Mouse (Mus musculus) liver, embryonic 12.5 days (tissue): ENCODE results near the gene Bpifc. TPM values are rescaled to one million over a fixed set of nuclear protein-coding genes. Genes with fewer than 3 reads are reported as not detected.
A peak's percentile ranks its signal among the peaks of the same experiment; 100 is the strongest.

Experiments
- ATAC-seq: fragments of 200-750 bp; cut with Nextera tagmentation; 2 replicates; pipeline ENCODE4 v1.8.0; 2017; ENCODE audit warnings: moderate number of reproducible peaks, mild to moderate bottlenecking, moderate library complexity
- H3K27ac ChIP-seq: fragments of 300-500 bp; sonication (generic); 2 replicates; pipeline ENCODE4 v1.5.1; 2016; ENCODE audit warnings: mild to moderate bottlenecking
- H3K27me3 ChIP-seq: fragments of 300-500 bp; sonication (generic); replicated peaks from 2 replicates; pipeline ENCODE4 v1.6.1; 2016; ENCODE audit warnings: mild to moderate bottlenecking, moderate library complexity
- H3K36me3 ChIP-seq: fragments of 300-500 bp; sonication (generic); 2 replicates; pipeline ENCODE4 v1.6.1; 2016; ENCODE audit warnings: mild to moderate bottlenecking, moderate library complexity
- H3K4me1 ChIP-seq: fragments of 300-500 bp; sonication (generic); 2 replicates; pipeline ENCODE4 v1.6.1; 2016
- H3K4me2 ChIP-seq: fragments of 300-500 bp; sonication (generic); 2 replicates; pipeline ENCODE4 v1.6.1; 2016; ENCODE audit warnings: mild to moderate bottlenecking, moderate library complexity
- H3K4me3 ChIP-seq: fragments of 300-500 bp; sonication (generic); 2 replicates; pipeline ENCODE4 v1.5.1; 2016; ENCODE audit warnings: mild to moderate bottlenecking, moderate library complexity
- H3K9ac ChIP-seq: fragments of 300-500 bp; sonication (generic); 2 replicates; pipeline ENCODE4 v1.6.1; 2016; ENCODE audit warnings: mild to moderate bottlenecking, moderate library complexity
- H3K9me3 ChIP-seq: fragments of 300-500 bp; sonication (generic); replicated peaks from 2 replicates; pipeline ENCODE4 v1.6.1; 2016; ENCODE audit warnings: mild to moderate bottlenecking, moderate library complexity
- WGBS: fragments of 180-500 bp; shearing (Covaris S2); methylation state at CpG from one replicate; pipeline ENCODE4 v1.1.7; 2016; ENCODE audit not compliant: insufficient replicate concordance; 5-methylcytosine and 5-hydroxymethylcytosine counted together
- polyA plus RNA-seq: library from polyadenylated mRNA; unstranded; fragments of >200 nt; fragmentation: Nextera tagmentation; extraction: Ambion mirVana; gene quantifications from 2 replicates; pipeline ENCODE4 v1.2.1, GENCODE M21; 2016

The Bpifc gene
- polyA plus RNA-seq, 1 experiment from 2014 or later = not detected

DNA sequence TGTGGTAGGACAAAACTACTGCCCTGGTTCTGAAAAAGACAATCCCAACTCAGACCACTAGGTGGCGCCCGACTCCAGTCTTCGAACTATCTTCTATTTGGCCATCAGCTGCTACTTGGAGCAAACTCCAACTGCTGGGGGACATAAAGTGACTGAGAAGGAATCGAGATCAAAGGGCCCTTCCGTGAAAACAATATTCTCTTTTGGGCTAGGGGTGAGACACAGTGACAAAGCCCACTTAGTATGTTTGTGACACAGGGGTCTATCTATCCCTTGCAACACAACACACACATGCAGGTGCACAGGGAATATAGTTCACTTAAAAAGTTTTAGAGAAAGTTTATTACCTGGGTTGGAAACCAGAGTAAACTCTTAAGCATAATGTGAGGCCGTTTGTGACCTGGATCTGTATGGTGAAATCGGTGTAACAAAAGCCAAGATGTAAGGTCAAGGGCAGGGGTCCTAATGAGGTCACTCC, 43.5 kb downstream of the Bpifc start:
- no peak overlapping the region for H3K9ac ChIP-seq
- no peak overlapping the region for H3K4me2 ChIP-seq
- H3K4me3 ChIP-seq = no peak overlapping the region
- no peaks in the 10 kb centered on the region for H3K9me3 ChIP-seq
- H3K27ac ChIP-seq = no peak overlapping the region
- 0 out of 2 replicates have a peak, but pooled peaks have one; percentile 27 for ATAC-seq
- H3K4me1 ChIP-seq = no peaks in the 10 kb centered on the region
- no peaks in the 10 kb centered on the region for H3K36me3 ChIP-seq
- peaks cover 22% of the 10 kb centered on the region for H3K27me3 ChIP-seq
- 12% methylated on average over 7 of the region's 7 CpGs for WGBS

DNA sequence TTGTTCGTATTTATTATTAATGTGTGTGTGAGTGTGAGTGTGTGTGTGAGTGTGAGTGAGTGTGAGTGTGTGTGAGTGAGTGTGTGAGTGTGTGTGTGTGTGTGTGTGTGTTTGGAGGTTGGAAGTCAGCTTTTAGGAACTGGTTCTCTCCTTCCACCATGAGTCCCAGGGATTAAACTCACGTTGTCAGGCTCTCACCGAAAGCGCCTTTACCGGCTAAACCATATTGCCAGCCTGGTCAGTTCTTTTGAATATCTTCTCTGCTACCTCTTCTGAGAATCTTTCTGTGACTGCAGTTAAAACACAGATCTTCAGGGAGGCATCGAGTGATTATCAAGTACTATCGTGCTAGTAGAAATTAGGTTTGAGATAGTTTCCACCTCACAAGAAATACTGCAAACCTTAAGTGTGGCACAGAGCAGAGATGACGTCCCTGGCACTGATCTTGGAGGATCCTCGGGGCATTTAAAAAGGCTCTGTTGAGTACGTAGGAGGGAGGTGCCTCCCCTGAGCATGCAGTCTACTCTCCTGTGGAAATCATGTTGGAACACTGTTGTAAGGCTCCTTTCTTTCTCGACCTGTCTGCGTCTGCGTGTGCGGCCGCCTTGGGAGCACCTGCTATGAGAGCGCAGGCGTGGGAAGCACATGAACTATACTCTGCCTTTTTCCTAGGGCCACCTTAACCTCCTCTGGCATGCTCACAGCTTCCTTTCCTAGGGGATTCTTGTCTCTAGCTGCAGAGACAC, 44.1 kb downstream of the Bpifc start:
- Histone ChIP-seq H3K4me1 (no peaks in the 10 kb centered on the region), H3K36me3 (no peaks in the 10 kb centered on the region), H3K4me2 (no peak overlapping the region), H3K27me3 (peaks cover 22% of the 10 kb centered on the region), H3K27ac (no peak overlapping the region), H3K9ac (no peak overlapping the region), H3K9me3 (no peaks in the 10 kb centered on the region), H3K4me3 (no peak overlapping the region)
- WGBS = 57% methylated on average over 17 of the region's 17 CpGs
- ATAC-seq = no peak

- no peaks in the 10 kb centered on the region for H3K9me3 ChIP-seq
- H3K27ac ChIP-seq = no peak overlapping the region
- ATAC-seq = no peak
- H3K9ac ChIP-seq = no peak overlapping the region
- peaks cover 22% of the 10 kb centered on the region for H3K27me3 ChIP-seq
- no peaks in the 10 kb centered on the region for H3K4me1 ChIP-seq
- no peak overlapping the region for H3K4me2 ChIP-seq
- WGBS = 35% methylated on average over 2 of the region's 2 CpGs
- H3K36me3 ChIP-seq = no peaks in the 10 kb centered on the region
- no peak overlapping the region for H3K4me3 ChIP-seq
Observed at GRCm38 (mm10) chr10:85966476-85966875, 45.2 kb downstream of the Bpifc start.

GRCm38 (mm10) chr10:85964316-85964715, 47.4 kb downstream of the Bpifc start:
- H3K9me3 ChIP-seq = no peaks in the 10 kb centered on the region
- H3K4me1 ChIP-seq = no peaks in the 10 kb centered on the region
- H3K36me3 ChIP-seq = no peaks in the 10 kb centered on the region
- peaks cover 26% of the 10 kb centered on the region for H3K27me3 ChIP-seq
- ATAC-seq = no peak
- H3K9ac ChIP-seq = no peak overlapping the region
- H3K27ac ChIP-seq = no peak overlapping the region
- no peak overlapping the region for H3K4me2 ChIP-seq
- no peak overlapping the region for H3K4me3 ChIP-seq
- 70% methylated on average over 7 of the region's 7 CpGs for WGBS

GRCm38 (mm10) chr10:85962897-85963296, 48.8 kb downstream of the Bpifc start:
- H3K27ac ChIP-seq = no peak overlapping the region
- H3K4me2 ChIP-seq = no peak overlapping the region
- H3K27me3 ChIP-seq = peaks cover 26% of the 10 kb centered on the region
- WGBS = 57% methylated on average over 9 of the region's 9 CpGs
- H3K9me3 ChIP-seq = no peaks in the 10 kb centered on the region
- H3K4me3 ChIP-seq = no peak overlapping the region
- no peaks in the 10 kb centered on the region for H3K36me3 ChIP-seq
- no peak overlapping the region for H3K9ac ChIP-seq
- ATAC-seq = no peak
- peaks cover 3% of the 10 kb centered on the region; the same call in 1 of the 2 replicates for H3K4me1 ChIP-seq

- H3K4me2 ChIP-seq = peak within 1 kb of the TSS; percentile 85
- H3K4me1 ChIP-seq = peaks cover 14% of the 10 kb centered on the region
- peak; percentile 93 for ATAC-seq
- H3K4me3 ChIP-seq = peak within 1 kb of the TSS; percentile 93
- peaks cover 30% of the 10 kb centered on the region for H3K36me3 ChIP-seq
- no peaks in the 10 kb centered on the region for H3K9me3 ChIP-seq
- H3K9ac ChIP-seq = peak within 1 kb of the TSS; percentile 91
- H3K27ac ChIP-seq = peak within 1 kb of the TSS; percentile 76
- H3K27me3 ChIP-seq = peaks cover 4% of the 10 kb centered on the region; the same call in 1 of the 2 replicates
- WGBS = under 1% methylated on average over 38 of the region's 38 CpGs
Observed at GRCm38 (mm10) chr10:85957464-85957950, 54.2 kb downstream of the Bpifc start, which contains the start of gene Rtcb. Gene Rtcb, minus strand, starts transcription at chr10:85957823.

DNA sequence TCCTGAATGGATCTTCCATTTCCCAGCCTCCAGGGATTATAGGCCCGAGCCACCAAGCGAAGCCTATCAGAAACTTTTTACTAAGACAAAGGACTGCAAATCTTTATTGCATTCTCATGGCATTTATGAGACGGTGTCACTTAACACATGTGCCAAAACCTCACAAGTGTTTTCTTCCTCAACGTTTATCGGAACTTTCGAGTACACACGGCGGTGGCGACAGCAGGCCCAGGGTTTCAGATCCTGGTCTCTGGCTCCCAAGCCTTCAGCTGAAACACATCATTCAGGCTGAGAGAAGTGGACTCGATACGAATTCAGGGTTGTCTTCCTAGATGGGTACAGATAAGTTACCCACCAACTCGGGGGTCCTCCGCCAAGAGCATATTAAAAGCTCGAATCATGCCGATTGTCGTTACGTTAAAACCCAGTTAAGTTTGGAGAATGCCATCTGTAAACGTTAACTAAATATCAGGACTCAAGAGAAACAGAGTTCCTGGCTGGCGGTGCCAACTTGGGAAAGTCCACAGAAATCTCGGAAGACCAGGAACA, 54.8 kb downstream of the Bpifc start:
- H3K9ac ChIP-seq = peak overlapping the region; percentile 91
- peak overlapping the region; percentile 85 for H3K4me2 ChIP-seq
- H3K9me3 ChIP-seq = no peaks in the 10 kb centered on the region
- H3K27ac ChIP-seq = peak overlapping the region; percentile 76
- 1% methylated on average over 20 of the region's 20 CpGs for WGBS
- ATAC-seq = 0 out of 2 replicates have a peak, but pooled peaks have one; percentile 28
- H3K4me1 ChIP-seq = peaks cover 14% of the 10 kb centered on the region
- H3K36me3 ChIP-seq = peaks cover 36% of the 10 kb centered on the region
- H3K4me3 ChIP-seq = peak overlapping the region; percentile 93
- H3K27me3 ChIP-seq = peaks cover 4% of the 10 kb centered on the region; the same call in 1 of the 2 replicates

- no peak for ATAC-seq
Observed at GRCm38 (mm10) chr10:85954429-85954828, 57.3 kb downstream of the Bpifc start.

DNA sequence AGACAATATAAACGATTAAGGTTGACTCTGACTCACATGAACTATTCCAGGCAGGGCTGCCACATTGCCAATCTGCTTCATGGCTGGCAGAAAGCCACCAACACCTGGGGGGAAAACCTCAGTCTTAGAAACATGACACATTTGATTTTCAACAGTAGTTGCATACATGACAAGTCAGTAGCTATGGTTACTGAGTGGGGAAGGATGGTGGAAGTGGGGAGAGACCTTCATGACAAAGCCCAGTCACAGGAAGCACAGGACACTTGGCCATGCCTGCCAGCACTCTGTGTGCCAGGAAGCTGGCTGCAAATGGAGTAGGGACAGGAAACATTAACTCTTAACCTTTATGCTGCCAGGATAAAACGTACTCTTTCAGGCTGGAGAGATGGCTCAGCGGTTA, 58.3 kb downstream of the Bpifc start:
- no peak overlapping the region for H3K4me2 ChIP-seq
- H3K27me3 ChIP-seq = no peaks in the 10 kb centered on the region
- H3K9me3 ChIP-seq = no peaks in the 10 kb centered on the region
- H3K36me3 ChIP-seq = peaks cover 70% of the 10 kb centered on the region
- 72% methylated on average over 3 of the region's 3 CpGs for WGBS
- ATAC-seq = no peak
- H3K4me3 ChIP-seq = no peak overlapping the region
- H3K9ac ChIP-seq = no peak overlapping the region
- H3K27ac ChIP-seq = no peak overlapping the region
- peaks cover 14% of the 10 kb centered on the region for H3K4me1 ChIP-seq

More at GRCm38 (mm10) chr10:85954429-85954828, 57.3 kb downstream of the Bpifc start:
- Histone ChIP-seq H3K9ac (no peak overlapping the region), H3K4me3 (no peak overlapping the region), H3K4me2 (no peak overlapping the region), H3K27ac (no peak overlapping the region), H3K36me3 (peaks cover 60% of the 10 kb centered on the region), H3K9me3 (no peaks in the 10 kb centered on the region), H3K4me1 (peaks cover 14% of the 10 kb centered on the region), H3K27me3 (no peaks in the 10 kb centered on the region)
- WGBS = 67% methylated on average over 2 of the region's 2 CpGs

DNA sequence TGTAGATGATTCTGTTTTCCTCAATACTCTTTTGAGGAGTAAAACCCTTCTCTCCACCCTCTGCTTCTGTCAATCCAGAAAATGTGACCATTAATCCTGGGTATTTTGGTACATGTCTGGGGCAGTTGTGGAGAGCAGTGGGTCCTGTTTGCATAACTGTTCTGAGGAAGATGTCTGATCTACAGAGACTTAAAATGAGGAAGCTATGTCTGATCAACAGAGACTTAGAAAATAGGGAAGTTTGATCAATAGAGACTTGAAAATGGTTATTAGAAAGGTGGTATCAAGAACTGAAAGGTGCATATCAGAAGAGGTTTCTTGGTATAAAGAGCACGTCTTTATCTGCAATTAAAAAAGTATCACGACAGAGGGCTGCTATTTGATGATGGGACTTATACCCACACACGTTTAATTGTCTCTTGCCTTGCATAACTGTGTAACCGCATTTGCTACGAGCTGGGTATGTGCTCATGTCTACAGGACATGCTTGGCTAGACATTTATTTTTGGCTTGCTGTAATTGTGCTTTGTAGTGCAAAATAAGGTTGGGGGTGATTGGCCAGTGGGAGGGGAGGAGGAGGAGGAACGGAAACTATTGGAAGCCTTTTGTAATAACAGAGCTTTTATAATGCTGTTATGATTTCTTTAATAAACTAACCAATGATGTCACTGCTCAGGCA, 59.8 kb downstream of the Bpifc start:
- H3K9me3 ChIP-seq = no peaks in the 10 kb centered on the region
- WGBS = 78% methylated on average over 6 of the region's 6 CpGs
- H3K27ac ChIP-seq = no peak overlapping the region
- peaks cover 9% of the 10 kb centered on the region for H3K4me1 ChIP-seq
- no peaks in the 10 kb centered on the region for H3K27me3 ChIP-seq
- no peak overlapping the region for H3K9ac ChIP-seq
- no peak overlapping the region for H3K4me3 ChIP-seq
- no peak overlapping the region for H3K4me2 ChIP-seq
- ATAC-seq = no peak
- peaks cover 82% of the 10 kb centered on the region for H3K36me3 ChIP-seq

- no peaks in the 10 kb centered on the region for H3K4me1 ChIP-seq
- no peak overlapping the region for H3K27ac ChIP-seq
- WGBS = 89% methylated on average over 8 of the region's 8 CpGs
- no peak for ATAC-seq
- no peaks in the 10 kb centered on the region for H3K9me3 ChIP-seq
- H3K9ac ChIP-seq = no peak overlapping the region
- H3K27me3 ChIP-seq = no peaks in the 10 kb centered on the region
- H3K36me3 ChIP-seq = peaks cover 96% of the 10 kb centered on the region
- H3K4me2 ChIP-seq = no peak overlapping the region
- H3K4me3 ChIP-seq = no peak overlapping the region
Observed at GRCm38 (mm10) chr10:85948483-85949196, 63.1 kb downstream of the Bpifc start.
